Mouse (Mus musculus) ES-Bruce4 (cell line): ENCODE results near the gene Plpp6.

Experiments
- CTCF ChIP-seq: IDR thresholded peaks from one replicate; pipeline ENCODE4 v1.8.1; 2011; ENCODE audit warnings: low read depth, low read length
- EP300 ChIP-seq: IDR thresholded peaks from 2 replicates; pipeline ENCODE4 v1.6.1; 2011; ENCODE audit warnings: low read depth, low read length; ENCODE audit not compliant: insufficient read depth

GRCm38 (mm10) chr19:28916492-28916891 lies 47.3 kb upstream of the Plpp6 start:
- TF ChIP-seq CTCF (no peak), EP300 (no peak)
